Mouse (Mus musculus) spleen, adult 2 months (tissue): ENCODE data around the gene Nploc4. TPM values are rescaled to one million over a fixed set of nuclear protein-coding genes. Genes with fewer than 3 reads are reported as not detected.

ENCODE experiments used
- DNase-seq, 2 experiments: peaks; one replicate each; pipeline versions ENCODE4 v3.0.0 to v3.0.0-alpha.2; 2012 to 2021; ENCODE audit warnings: low spot score in 2 of 2, low read depth in 1 of 2
- H3K27ac ChIP-seq: fragments of 200-500 bp; 2 replicates; pipeline ENCODE4 v1.5.1; 2012; ENCODE audit warnings: low read length, inconsistent platforms; ENCODE audit not compliant: insufficient read depth
- H3K27me3 ChIP-seq: fragments of 200-500 bp; 2 replicates; pipeline ENCODE4 v1.6.1; 2012; ENCODE audit warnings: mild to moderate bottlenecking, moderate library complexity, low read length, inconsistent platforms; ENCODE audit not compliant: control insufficient read depth, insufficient read depth
- H3K36me3 ChIP-seq: fragments of 200-500 bp; 2 replicates; pipeline ENCODE4 v1.6.1; 2012; ENCODE audit warnings: mild to moderate bottlenecking, low read length, inconsistent platforms; ENCODE audit not compliant: control insufficient read depth, insufficient read depth
- H3K4me1 ChIP-seq: fragments of 200-500 bp; 2 replicates; pipeline ENCODE4 v1.6.1; 2011; ENCODE audit warnings: inconsistent platforms; ENCODE audit not compliant: control insufficient read depth, insufficient read depth, insufficient read length
- H3K4me3 ChIP-seq: fragments of 200-500 bp; 2 replicates; pipeline ENCODE4 v1.5.1; 2011; ENCODE audit warnings: mild to moderate bottlenecking, inconsistent platforms; ENCODE audit not compliant: insufficient read depth, insufficient read length; ENCODE audit errors: extremely low read depth
- CTCF ChIP-seq: fragments of 200-500 bp; IDR thresholded peaks from 2 replicates; pipeline ENCODE4 v1.5.1; 2011; ENCODE audit warnings: mild to moderate bottlenecking, inconsistent platforms; ENCODE audit not compliant: insufficient read depth, insufficient read length, insufficient replicate concordance; ENCODE audit errors: extremely low read depth
- POLR2A ChIP-seq: fragments of 200-500 bp; IDR thresholded peaks from 2 replicates; pipeline ENCODE4 v1.6.1; 2011; ENCODE audit warnings: low read depth, low read length, inconsistent platforms
- WGBS: fragments of 180-500 bp; shearing (Covaris S2); methylation state at CpG from one replicate; pipeline ENCODE4 v1.1.7; 2018; 5-methylcytosine and 5-hydroxymethylcytosine counted together
- polyA plus RNA-seq: library from polyadenylated mRNA; depleted of rRNA; stranded (reverse); fragments of >200 nt; gene quantifications from 2 replicates; pipeline ENCODE4 v1.2.3, GENCODE M21; 2012

Nploc4 gene
- polyA plus RNA-seq, 1 experiment, result 25.3 TPM

- no peak for TF ChIP-seq CTCF
- no peak for TF ChIP-seq POLR2A
- 45% methylated on average over 8 of the region's 8 CpGs for WGBS
Observed at GRCm38 (mm10) chr11:120360062-120360461, 77.4 kb downstream of the Nploc4 start.

DNA sequence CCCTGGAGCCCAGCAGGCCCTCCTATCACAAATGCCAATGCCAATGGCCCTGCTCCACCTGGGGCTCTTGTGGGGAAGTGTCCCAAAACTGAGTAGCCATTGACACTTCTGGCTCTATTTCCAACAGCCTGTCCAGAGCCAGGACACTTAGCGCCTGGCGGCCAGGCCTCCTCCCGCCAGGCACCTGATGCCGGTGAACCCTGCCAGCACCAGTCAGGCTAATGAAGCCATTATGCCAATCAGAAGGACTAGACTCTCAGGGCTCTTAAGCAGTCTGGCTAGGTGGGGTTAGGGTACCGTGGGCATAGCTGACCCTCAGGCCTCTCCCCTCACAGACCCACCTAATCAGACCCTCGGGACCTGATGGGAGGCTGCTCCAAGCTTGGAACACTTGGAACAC lies 78.1 kb downstream of the Nploc4 start:
- Histone ChIP-seq H3K27me3 (no peaks in the 10 kb centered on the region), H3K4me3 (no peak overlapping the region), H3K36me3 (no peaks in the 10 kb centered on the region), H3K4me1 (no peaks in the 10 kb centered on the region), H3K27ac (no peak overlapping the region)
- TF ChIP-seq POLR2A (no peak), CTCF (no peak)
- no peak for DNase-seq
- 89% methylated on average over 6 of the region's 6 CpGs for WGBS

More at GRCm38 (mm10) chr11:120360062-120360461, 77.4 kb downstream of the Nploc4 start:
- no peaks in the 10 kb centered on the region for H3K4me1 ChIP-seq
- no peak overlapping the region for H3K27ac ChIP-seq
- no peak overlapping the region for H3K4me3 ChIP-seq
- no peak for DNase-seq
- H3K36me3 ChIP-seq, result no peaks in the 10 kb centered on the region
- H3K27me3 ChIP-seq, result no peaks in the 10 kb centered on the region

GRCm38 (mm10) chr11:120357791-120358401 lies 79.6 kb downstream of the Nploc4 start:
- TF ChIP-seq CTCF, result no peak
- TF ChIP-seq POLR2A, result no peak
- WGBS, result 35% methylated on average over 10 of the region's 10 CpGs
- Histone ChIP-seq H3K36me3 (no peaks in the 10 kb centered on the region), H3K27ac (no peak overlapping the region), H3K4me1 (no peaks in the 10 kb centered on the region; the same call in 1 of the 2 replicates), H3K4me3 (no peak overlapping the region), H3K27me3 (no peaks in the 10 kb centered on the region)
- DNase-seq, result no peak

DNA sequence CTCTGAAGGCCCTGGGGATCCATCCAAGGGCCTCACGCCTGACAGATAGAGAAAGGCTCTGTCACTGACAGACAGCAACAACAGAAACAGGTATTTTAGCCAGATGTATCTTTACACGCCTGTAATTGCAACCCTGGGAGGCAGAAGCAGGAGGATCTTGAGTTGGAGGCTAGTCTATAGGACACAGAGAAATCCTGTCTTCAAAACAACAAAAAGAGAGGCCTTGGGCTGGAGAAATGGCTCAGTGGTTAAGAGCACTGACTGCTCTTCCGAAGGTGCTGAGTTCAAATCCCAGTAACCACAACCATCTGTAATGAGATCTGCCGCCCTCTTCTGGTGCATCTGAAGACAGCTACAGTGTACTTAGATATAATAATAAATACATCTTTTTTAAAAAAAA lies 80.6 kb downstream of the Nploc4 start:
- H3K27me3 ChIP-seq, result no peaks in the 10 kb centered on the region
- no peak for TF ChIP-seq CTCF
- TF ChIP-seq POLR2A, result no peak
- WGBS, result 92% methylated on average over 4 of the region's 4 CpGs
- no peak overlapping the region for H3K27ac ChIP-seq
- H3K36me3 ChIP-seq, result no peaks in the 10 kb centered on the region
- DNase-seq, result no peak
- no peak overlapping the region for H3K4me3 ChIP-seq
- no peaks in the 10 kb centered on the region; the same call in 1 of the 2 replicates for H3K4me1 ChIP-seq

- H3K4me3 ChIP-seq, result no peak overlapping the region
- 91% methylated on average over 15 of the region's 15 CpGs for WGBS
- no peak overlapping the region for H3K27ac ChIP-seq
- H3K4me1 ChIP-seq, result no peaks in the 10 kb centered on the region; the same call in 1 of the 2 replicates
- no peaks in the 10 kb centered on the region for H3K36me3 ChIP-seq
- no peaks in the 10 kb centered on the region for H3K27me3 ChIP-seq
- TF ChIP-seq CTCF, result no peak
- TF ChIP-seq POLR2A, result no peak
- DNase-seq, result no peak
Observed at GRCm38 (mm10) chr11:120356319-120356840, 81.1 kb downstream of the Nploc4 start.

DNA sequence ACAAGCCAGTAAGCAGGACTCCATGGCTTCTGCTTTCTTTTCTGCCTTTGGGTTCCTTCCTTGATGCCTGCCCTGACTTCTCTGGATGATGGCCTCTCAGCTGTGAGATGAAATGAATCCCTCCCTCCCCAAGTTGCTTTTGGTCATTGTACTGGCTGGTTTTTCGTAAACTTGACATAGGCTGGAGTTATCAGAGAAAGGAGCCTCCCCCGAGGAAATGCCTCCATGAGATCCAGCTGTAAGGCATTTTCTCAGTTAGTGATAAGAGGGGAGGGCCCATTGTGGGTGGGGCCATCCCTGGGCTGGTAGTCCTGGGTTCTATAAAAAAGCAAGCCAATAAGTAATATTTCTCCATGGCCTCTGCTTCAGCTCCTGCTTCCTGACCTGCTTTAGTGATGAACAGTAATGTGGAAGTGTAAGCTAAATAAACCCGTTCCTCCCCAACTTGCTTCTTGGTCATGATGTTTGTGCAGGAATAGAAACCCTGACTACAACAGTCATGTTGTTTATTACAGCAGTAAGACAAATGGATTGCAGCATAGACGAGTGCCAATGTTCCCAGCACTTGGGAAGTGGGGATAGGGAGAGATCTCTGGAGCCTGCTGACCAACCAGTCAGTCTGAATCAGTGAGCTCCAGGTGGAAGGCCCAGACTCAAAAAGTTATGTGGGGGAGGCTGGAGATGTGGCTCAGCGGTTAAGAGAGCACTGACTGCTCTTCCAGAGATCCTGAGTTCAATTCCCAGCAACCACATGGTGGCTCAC lies 82.0 kb downstream of the Nploc4 start:
- no peak overlapping the region for H3K27ac ChIP-seq
- H3K36me3 ChIP-seq, result no peaks in the 10 kb centered on the region
- no peaks in the 10 kb centered on the region; the same call in 1 of the 2 replicates for H3K4me1 ChIP-seq
- TF ChIP-seq POLR2A (no peak), CTCF (no peak)
- H3K4me3 ChIP-seq, result no peak overlapping the region
- 73% methylated on average over 5 of the region's 5 CpGs for WGBS
- no peaks in the 10 kb centered on the region for H3K27me3 ChIP-seq
- no peak for DNase-seq
